Mouse (Mus musculus) adrenal gland, postnatal 36 days (tissue): Measurements from ENCODE around the gene Col4a6. TPM values are rescaled to one million over a fixed set of nuclear protein-coding genes. Genes with fewer than 3 reads are reported as not detected.

Experiments used
- DNase-seq, 2 experiments: peaks; one replicate each; pipeline ENCODE4 v3.0.0; 2021; ENCODE audit warnings: mixed read lengths in 1 of 2
- total RNA-seq, 2 experiments: library from RNA; stranded (reverse); gene quantifications; 2 replicates each; pipeline ENCODE4 v1.2.3; 2021

Col4a6 gene
- total RNA-seq, 2 experiments from 2014 or later: 1.3 to 3.2 TPM

GRCm38 (mm10) chrX:141265986-141266385, 207.9 kb downstream of the Col4a6 start:
- DNase-seq: no peak

GRCm38 (mm10) chrX:141249636-141250035, 224.2 kb downstream of the Col4a6 start:
- no peak for DNase-seq

- DNase-seq: peak in 1 of 2 experiments; percentile 13
Observed at GRCm38 (mm10) chrX:141236564-141237333, 237.1 kb downstream of the Col4a6 start.

- no peak for DNase-seq
Observed at GRCm38 (mm10) chrX:141228169-141228568, 245.7 kb downstream of the Col4a6 start.

GRCm38 (mm10) chrX:141212802-141213201, 261.1 kb downstream of the Col4a6 start:
- DNase-seq: peak; percentile 5 to 22

- DNase-seq: peak; percentile 1 to 6
Observed at GRCm38 (mm10) chrX:141198993-141199392, 274.9 kb downstream of the Col4a6 start.

GRCm38 (mm10) chrX:141195036-141195435, 278.8 kb downstream of the Col4a6 start:
- no peak for DNase-seq

- peak in 1 of 2 experiments; percentile 13 for DNase-seq
Observed at GRCm38 (mm10) chrX:141175353-141175752, 298.5 kb downstream of the Col4a6 start.

- no peak for DNase-seq
Observed at GRCm38 (mm10) chrX:141165067-141165466, 308.8 kb downstream of the Col4a6 start.

- no peak for DNase-seq
Observed at GRCm38 (mm10) chrX:141160371-141160770, 313.5 kb downstream of the Col4a6 start.

- peak; percentile 8 to 14 for DNase-seq
Observed at GRCm38 (mm10) chrX:141158160-141158559, 315.7 kb downstream of the Col4a6 start.

GRCm38 (mm10) chrX:141157626-141158025, 316.2 kb downstream of the Col4a6 start:
- no peak for DNase-seq

- DNase-seq: no peak
Observed at GRCm38 (mm10) chrX:141156696-141157095, 317.2 kb downstream of the Col4a6 start.

GRCm38 (mm10) chrX:141151182-141151581, 322.7 kb downstream of the Col4a6 start:
- no peak for DNase-seq

- DNase-seq: no peak
Observed at GRCm38 (mm10) chrX:141150290-141150689, 323.6 kb downstream of the Col4a6 start.

- DNase-seq: no peak
Observed at GRCm38 (mm10) chrX:141149705-141150104, 324.2 kb downstream of the Col4a6 start.

Other genes starting within 250 kb of the Col4a6 start
- 10 to 100 TPM; 11.6 to 21.7 TPM for gene Col4a5, start 1.3 kb upstream of the Col4a6 start, total RNA-seq